Mouse (Mus musculus) urinary bladder, postnatal 4 days (tissue): ENCODE measurements at regions not wholly inside any gene's neighbourhood (a gene's known extent, or its start where the extent isn't known, plus 50 kb on each side); places are given as distances from the start of the nearest gene placed in this dataset.
A peak's percentile ranks its signal among the peaks of the same experiment; 100 is the strongest.

Experiments
- DNase-seq, 2 experiments: peaks; one replicate each; pipeline ENCODE4 v3.0.0; 2021 to 2022; ENCODE audit warnings: low spot score in 2 of 2

DNA sequence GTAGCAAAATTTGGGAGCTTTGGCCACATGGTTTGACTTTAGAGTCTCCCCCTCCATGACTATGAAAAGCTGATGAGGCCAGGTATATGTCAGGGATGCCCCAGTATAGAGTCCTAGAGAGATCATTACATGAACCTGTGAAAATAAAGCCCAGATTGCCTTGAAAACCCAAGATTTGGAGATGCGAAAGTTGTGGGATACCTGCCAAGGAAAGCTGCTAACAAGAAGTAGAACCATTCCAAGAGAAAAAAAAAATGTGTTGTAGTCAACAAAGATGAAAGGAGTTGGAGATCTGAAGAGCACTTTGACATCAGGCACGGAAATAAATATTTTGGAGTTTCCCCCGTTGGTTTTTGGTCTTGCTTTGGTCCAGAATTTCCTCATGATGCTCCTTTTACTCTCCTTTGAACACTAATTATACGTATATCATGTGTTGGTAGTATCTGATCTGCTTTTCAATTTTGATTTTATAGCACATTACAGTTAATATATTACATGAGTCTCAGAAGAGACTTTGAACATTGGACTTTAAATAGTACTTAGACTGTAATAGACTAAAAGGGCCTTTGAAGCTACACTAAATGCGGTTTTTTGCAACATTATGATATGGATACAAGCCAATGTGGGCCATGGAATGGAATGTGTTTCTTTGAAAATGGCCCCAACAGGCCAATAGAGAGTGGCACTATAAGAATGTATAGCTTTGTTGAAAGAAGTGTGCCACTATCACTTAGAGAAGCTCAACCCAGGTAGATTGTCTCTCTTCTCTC lies 461.2 kb downstream of the Jrkl start:
- no peak for DNase-seq

DNA sequence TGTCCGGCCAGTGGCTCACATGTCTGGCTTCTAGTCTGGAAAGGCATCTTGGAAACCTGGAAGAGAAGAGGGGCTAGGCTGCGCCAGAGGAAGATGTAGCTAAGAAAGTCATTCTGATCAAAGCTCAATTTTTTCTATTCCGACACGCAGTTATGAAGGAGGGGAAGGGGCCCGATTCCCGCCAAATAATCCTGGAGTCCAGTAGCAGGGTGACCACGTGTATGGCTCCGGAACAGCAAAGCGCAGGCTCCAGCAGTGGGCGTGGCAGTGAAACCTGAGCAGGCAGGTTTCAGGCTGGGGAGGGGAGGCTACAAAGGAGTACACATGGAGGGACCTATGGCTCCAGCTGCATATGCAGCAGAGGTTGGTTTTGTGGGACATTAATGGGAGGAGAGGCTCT lies 491.8 kb downstream of the Jrkl start:
- peak in 1 of 2 experiments; percentile 52 for DNase-seq
